Mouse (Mus musculus): Measurements from ENCODE around the gene Taar4. TPM values are rescaled to one million over a fixed set of nuclear protein-coding genes. Genes with fewer than 3 reads are reported as not detected.

Gene Taar4
- polyA plus RNA-seq, 1 experiment from 2014 or later = not detected

DNA sequence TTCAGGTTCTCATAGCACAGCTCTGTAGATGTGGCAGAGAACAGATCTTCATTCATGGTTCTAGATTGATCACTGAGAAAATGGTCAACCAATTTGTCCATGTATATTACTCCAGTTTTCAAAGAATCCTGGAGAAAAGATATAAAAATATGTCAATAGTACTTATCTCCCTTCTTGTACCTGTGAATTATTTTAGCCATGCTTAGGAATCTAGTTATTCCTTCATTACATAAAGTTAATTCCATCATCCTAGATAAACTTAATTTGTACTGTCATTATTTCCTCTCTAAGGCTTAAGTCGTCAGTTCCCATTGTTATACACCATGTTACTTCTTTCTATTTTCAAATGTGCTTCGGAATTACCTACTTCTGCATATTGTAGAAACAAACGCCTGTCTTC, 33.1 kb downstream of the Taar4 start, which contains the start of gene Taar7a:
TSS of gene Taar7a (minus strand) at position 101 of the 400 bp plus-strand sequence.
- Histone ChIP-seq H3K9me3 (ENCODE audit: control insufficient read depth, low read length) (no peaks in the 10 kb centered on the region), H3K4me3 (ENCODE audit: low read length) (no peak within 1 kb of the TSS), H3K4me1 (replicated peaks; ENCODE audit: control insufficient read depth, insufficient read depth, low read length) (no peaks in the 10 kb centered on the region), H3K4me2 (ENCODE audit: low read depth, low read length) (no peak within 1 kb of the TSS), H3K9ac (ENCODE audit: low read length) (no peak within 1 kb of the TSS), H3K36me3 (ENCODE audit: control insufficient read depth, insufficient read depth, low read length) (no peaks in the 10 kb centered on the region), H3K27ac (ENCODE audit: low read length) (no peak within 1 kb of the TSS), H3K27me3 (ENCODE audit: control insufficient read depth, insufficient read depth, low read depth, low read length) (no peaks in the 10 kb centered on the region)
- ATAC-seq (ENCODE audit: low read depth) = no peak
- 83% methylated on average over 3 of the region's 3 CpGs for WGBS

DNA sequence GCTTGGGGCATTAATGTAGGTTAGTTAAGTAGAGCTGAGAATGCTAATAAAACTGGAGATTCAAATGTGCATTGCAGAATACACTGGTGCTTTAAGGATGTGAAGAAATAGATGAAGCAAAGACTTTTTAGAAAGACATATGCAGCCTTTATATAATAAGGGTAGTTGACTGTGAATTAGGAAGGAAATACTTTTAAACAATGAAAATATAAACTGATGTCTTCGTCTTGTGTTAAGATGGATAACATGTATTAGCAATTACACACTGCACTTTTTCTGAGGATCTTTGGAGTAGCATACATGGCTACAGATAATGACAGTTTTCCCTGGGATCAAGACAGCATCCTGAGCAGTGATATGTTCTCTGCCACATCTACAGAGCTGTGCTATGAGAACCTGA, 39.3 kb downstream of the Taar4 start, which contains the start of gene Taar7b:
TSS of gene Taar7b (plus strand) at position 301 of the 400 bp plus-strand sequence.
- no peaks in the 10 kb centered on the region for H3K36me3 ChIP-seq (ENCODE audit: control insufficient read depth, insufficient read depth, low read length)
- H3K9me3 ChIP-seq (ENCODE audit: control insufficient read depth, low read length) = no peaks in the 10 kb centered on the region
- H3K4me1 ChIP-seq (replicated peaks; ENCODE audit: control insufficient read depth, insufficient read depth, low read length) = no peaks in the 10 kb centered on the region
- no peak for ATAC-seq (ENCODE audit: low read depth)
- H3K27ac ChIP-seq (ENCODE audit: low read length) = no peak within 1 kb of the TSS
- no peaks in the 10 kb centered on the region for H3K27me3 ChIP-seq (ENCODE audit: control insufficient read depth, insufficient read depth, low read depth, low read length)
- H3K9ac ChIP-seq (ENCODE audit: low read length) = no peak within 1 kb of the TSS
- H3K4me2 ChIP-seq (ENCODE audit: low read depth, low read length) = no peak within 1 kb of the TSS
- WGBS = 64% methylated on average over 1 of the region's 1 CpGs
- H3K4me3 ChIP-seq (ENCODE audit: low read length) = no peak within 1 kb of the TSS

DNA sequence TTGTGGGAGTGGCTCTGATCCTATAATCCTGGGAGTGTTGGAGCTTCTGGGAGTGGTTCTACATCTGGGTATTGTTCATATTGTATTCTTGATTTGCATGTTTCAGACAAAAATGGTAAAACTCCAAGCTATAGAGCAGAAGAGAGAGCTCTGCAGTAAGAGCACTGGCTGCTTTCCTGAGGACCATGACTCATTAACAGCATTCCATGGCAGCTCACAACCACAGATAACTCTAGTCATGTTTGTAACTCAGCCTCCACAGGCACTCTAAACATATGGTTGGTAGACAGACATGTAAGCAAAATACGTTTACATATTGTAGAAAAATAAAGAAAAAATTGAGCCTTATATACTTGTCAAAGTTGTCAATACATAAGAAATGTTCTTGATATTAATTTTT, 46.1 kb downstream of the Taar4 start:
- no peak for ATAC-seq (ENCODE audit: low read depth)
- 56% methylated on average over 1 of the region's 1 CpGs for whole genome bisulfite sequencing
- Histone ChIP-seq H3K27ac (ENCODE audit: low read length) (no peak overlapping the region), H3K36me3 (ENCODE audit: control insufficient read depth, insufficient read depth, low read length) (no peaks in the 10 kb centered on the region), H3K9me3 (ENCODE audit: control insufficient read depth, low read length) (no peaks in the 10 kb centered on the region), H3K27me3 (ENCODE audit: control insufficient read depth, insufficient read depth, low read depth, low read length) (no peaks in the 10 kb centered on the region), H3K4me2 (ENCODE audit: low read depth, low read length) (no peak overlapping the region), H3K4me3 (ENCODE audit: low read length) (no peak overlapping the region), H3K4me1 (replicated peaks; ENCODE audit: control insufficient read depth, insufficient read depth, low read length) (no peaks in the 10 kb centered on the region), H3K9ac (ENCODE audit: low read length) (no peak overlapping the region)

DNA sequence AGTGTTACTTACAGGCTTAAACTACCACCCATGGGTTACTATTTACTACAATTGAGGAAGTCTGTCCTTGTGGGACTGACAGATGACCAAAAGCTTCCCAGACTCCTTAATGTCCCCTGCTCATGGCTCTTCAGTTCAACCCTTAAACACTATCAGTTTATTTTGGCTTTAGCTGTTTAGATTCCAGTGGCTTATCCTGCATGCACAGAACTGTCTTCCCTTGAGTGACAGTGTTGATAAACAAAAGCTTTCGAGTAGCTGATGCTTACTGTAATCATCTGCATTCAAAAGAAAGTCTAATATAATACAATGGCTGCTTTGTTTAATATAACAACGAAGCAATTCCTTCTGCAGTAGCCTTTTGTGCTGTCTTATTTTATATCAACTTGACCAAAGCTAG, 46.7 kb downstream of the Taar4 start:
- Histone ChIP-seq H3K4me3 (ENCODE audit: low read length) (no peak overlapping the region), H3K27ac (ENCODE audit: low read length) (no peak overlapping the region), H3K9ac (ENCODE audit: low read length) (no peak overlapping the region), H3K36me3 (ENCODE audit: control insufficient read depth, insufficient read depth, low read length) (no peaks in the 10 kb centered on the region), H3K4me2 (ENCODE audit: low read depth, low read length) (no peak overlapping the region), H3K4me1 (replicated peaks; ENCODE audit: control insufficient read depth, insufficient read depth, low read length) (no peaks in the 10 kb centered on the region), H3K9me3 (ENCODE audit: control insufficient read depth, low read length) (no peaks in the 10 kb centered on the region), H3K27me3 (ENCODE audit: control insufficient read depth, insufficient read depth, low read depth, low read length) (no peaks in the 10 kb centered on the region)
- 22% methylated on average over 2 of the region's 2 CpGs for WGBS
- no peak for ATAC-seq (ENCODE audit: low read depth)

DNA sequence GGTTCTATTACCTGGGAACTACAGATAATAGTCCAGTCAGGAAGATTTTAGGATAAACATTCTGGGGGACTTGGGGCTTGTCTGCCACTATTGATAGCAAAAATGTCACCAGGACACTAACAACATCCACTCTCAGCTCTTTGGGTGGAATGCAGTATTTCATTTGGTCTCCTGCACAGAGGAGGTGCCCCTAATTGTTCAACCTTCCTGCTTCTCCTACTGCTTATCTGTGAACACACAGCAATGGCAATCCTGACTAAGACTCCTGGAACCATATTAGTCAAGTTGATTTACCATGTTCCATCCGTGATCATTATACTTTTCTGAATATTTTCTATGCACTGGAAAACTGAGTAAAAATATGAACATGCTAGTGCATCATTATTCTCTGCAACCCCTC, 47.8 kb downstream of the Taar4 start:
- H3K9me3 ChIP-seq (ENCODE audit: control insufficient read depth, low read length) = no peaks in the 10 kb centered on the region
- no peaks in the 10 kb centered on the region for H3K36me3 ChIP-seq (ENCODE audit: control insufficient read depth, insufficient read depth, low read length)
- ATAC-seq (ENCODE audit: low read depth) = no peak
- no peak overlapping the region for H3K9ac ChIP-seq (ENCODE audit: low read length)
- H3K4me1 ChIP-seq (replicated peaks; ENCODE audit: control insufficient read depth, insufficient read depth, low read length) = no peaks in the 10 kb centered on the region
- 79% methylated on average over 1 of the region's 1 CpGs for WGBS
- H3K4me2 ChIP-seq (ENCODE audit: low read depth, low read length) = no peak overlapping the region
- H3K27me3 ChIP-seq (ENCODE audit: control insufficient read depth, insufficient read depth, low read depth, low read length) = no peaks in the 10 kb centered on the region
- no peak overlapping the region for H3K4me3 ChIP-seq (ENCODE audit: low read length)
- no peak overlapping the region for H3K27ac ChIP-seq (ENCODE audit: low read length)

Other genes with a start within 250 kb of the Taar4 start
- 165 and 173 TPM in 2 replicates for gene Rps12, start 173.2 kb upstream of the Taar4 start, polyA plus RNA-seq (2015; fragmentation: Nextera tagmentation; extraction: Ambion mirVana)
- 16.3 and 21.5 TPM in 2 replicates for gene Slc18b1, start 163.5 kb upstream of the Taar4 start, polyA plus RNA-seq (2015; fragmentation: Nextera tagmentation; extraction: Ambion mirVana)
- gene Vnn3, start 109.0 kb upstream of the Taar4 start, polyA plus RNA-seq (2015; fragmentation: Nextera tagmentation; extraction: Ambion mirVana) = 0.29 and 0.53 TPM in 2 replicates
- gene Vnn1, start 65.8 kb upstream of the Taar4 start, polyA plus RNA-seq (2015; fragmentation: Nextera tagmentation; extraction: Ambion mirVana) = 3.8 and 4.9 TPM in 2 replicates
- not detected in 2 replicates for gene Taar1, start 40.1 kb upstream of the Taar4 start, polyA plus RNA-seq (2015; fragmentation: Nextera tagmentation; extraction: Ambion mirVana)
- gene Taar2, start 21.9 kb upstream of the Taar4 start, polyA plus RNA-seq (2015; fragmentation: Nextera tagmentation; extraction: Ambion mirVana) = not detected in 2 replicates
- not detected in 2 replicates for gene Taar3, start 10.9 kb upstream of the Taar4 start, polyA plus RNA-seq (2015; fragmentation: Nextera tagmentation; extraction: Ambion mirVana)
- gene Taar5, start 10.2 kb downstream of the Taar4 start, polyA plus RNA-seq (2015; fragmentation: Nextera tagmentation; extraction: Ambion mirVana) = not detected in 2 replicates
- not detected in 2 replicates for gene Taar6, start 25.2 kb downstream of the Taar4 start, polyA plus RNA-seq (2015; fragmentation: Nextera tagmentation; extraction: Ambion mirVana)
- gene Taar7a, start 33.0 kb downstream of the Taar4 start, polyA plus RNA-seq (2015; fragmentation: Nextera tagmentation; extraction: Ambion mirVana) = not detected in 2 replicates
- gene Taar7b, start 39.4 kb downstream of the Taar4 start, polyA plus RNA-seq (2015; fragmentation: Nextera tagmentation; extraction: Ambion mirVana) = not detected in 2 replicates
- gene Taar7d, start 66.7 kb downstream of the Taar4 start, polyA plus RNA-seq (2015; fragmentation: Nextera tagmentation; extraction: Ambion mirVana) = not detected in 2 replicates
- gene Taar7e, start 77.1 kb downstream of the Taar4 start, polyA plus RNA-seq (2015; fragmentation: Nextera tagmentation; extraction: Ambion mirVana) = not detected in 2 replicates
- not detected in 2 replicates for gene Taar7f, start 89.0 kb downstream of the Taar4 start, polyA plus RNA-seq (2015; fragmentation: Nextera tagmentation; extraction: Ambion mirVana)
- not detected in 2 replicates for gene Taar8a, start 116.0 kb downstream of the Taar4 start, polyA plus RNA-seq (2015; fragmentation: Nextera tagmentation; extraction: Ambion mirVana)
- gene Taar8b, start 131.8 kb downstream of the Taar4 start, polyA plus RNA-seq (2015; fragmentation: Nextera tagmentation; extraction: Ambion mirVana) = not detected in 2 replicates
- not detected in 2 replicates for gene Taar8c, start 141.4 kb downstream of the Taar4 start, polyA plus RNA-seq (2015; fragmentation: Nextera tagmentation; extraction: Ambion mirVana)
- not detected in 2 replicates for gene Taar9, start 149.0 kb downstream of the Taar4 start, polyA plus RNA-seq (2015; fragmentation: Nextera tagmentation; extraction: Ambion mirVana)
- gene Stx7, start 188.8 kb downstream of the Taar4 start, polyA plus RNA-seq (2015; fragmentation: Nextera tagmentation; extraction: Ambion mirVana) = 89.9 and 95.5 TPM in 2 replicates